Mouse (Mus musculus) testis, postnatal 14 days (tissue): Measurements from ENCODE around the gene Zfp663.

Experiments used
- DNase-seq: peaks from one replicate; pipeline ENCODE4 v3.0.0; 2021; ENCODE audit warnings: low spot score

Gene Zfp663

DNA sequence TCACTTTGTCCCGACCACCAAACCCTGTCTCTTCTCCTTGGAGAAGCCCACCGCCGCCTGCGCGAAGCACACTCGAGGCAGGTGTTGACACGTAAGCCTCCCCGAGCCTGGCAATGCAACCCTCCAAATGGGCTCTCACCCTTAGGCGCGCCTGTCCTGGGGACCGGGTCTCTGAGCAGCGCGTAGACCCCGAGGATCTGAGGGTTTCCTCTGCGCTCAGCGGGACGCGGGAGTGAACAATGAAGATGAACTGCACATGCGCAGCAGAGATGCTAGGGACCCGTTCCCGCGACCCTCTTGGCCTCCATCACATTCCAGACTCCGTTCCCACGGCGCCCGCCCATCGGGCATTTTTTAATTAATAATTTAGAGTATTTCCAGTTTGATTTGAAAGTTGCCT, at the start of gene Zfp663:
TSS of gene Zfp663 (minus strand) at position 234 of the 400 bp plus-strand sequence.
- no peak for DNase-seq

DNA sequence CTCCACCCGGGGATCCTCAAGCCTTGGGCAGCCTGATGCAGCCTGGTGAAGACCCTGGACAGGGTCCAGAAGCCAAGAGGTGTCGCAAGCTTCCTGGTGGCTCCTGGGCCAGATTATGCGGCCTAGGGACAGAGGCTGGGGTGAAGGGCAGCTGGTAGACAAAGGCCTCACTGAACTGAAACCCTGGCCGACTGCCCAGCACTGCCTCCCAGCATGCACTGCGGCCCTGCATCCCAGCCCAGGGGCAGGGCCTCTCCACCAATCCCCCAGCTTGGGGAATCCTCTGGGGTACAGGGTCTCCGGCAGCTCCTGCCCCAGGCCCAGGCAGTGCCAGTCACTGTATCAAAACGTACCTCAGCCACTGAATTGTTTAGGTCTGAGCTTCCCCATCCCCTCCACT, 48.8 kb upstream of the Zfp663 start:
- peak; percentile 74 for DNase-seq

DNA sequence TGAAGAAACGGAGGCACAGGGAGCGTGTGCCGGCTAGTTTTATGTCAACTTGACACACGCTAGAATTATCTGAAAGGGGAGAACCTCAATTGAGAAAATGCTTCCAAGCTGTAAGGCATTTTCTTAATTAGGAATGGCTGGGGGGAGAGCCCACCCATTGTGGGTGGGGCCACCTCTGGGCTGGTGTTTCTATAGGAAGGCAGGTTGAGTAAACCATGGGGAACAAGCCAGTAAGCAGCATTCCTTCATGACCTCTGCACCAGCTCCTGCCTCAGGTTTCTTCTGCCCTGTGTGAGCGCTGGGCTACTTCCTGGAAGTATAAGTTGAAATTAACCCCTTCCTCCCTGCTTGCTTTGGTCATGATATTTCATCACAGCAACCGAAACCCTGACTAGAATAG, 47.3 kb upstream of the Zfp663 start:
- DNase-seq = no peak

DNA sequence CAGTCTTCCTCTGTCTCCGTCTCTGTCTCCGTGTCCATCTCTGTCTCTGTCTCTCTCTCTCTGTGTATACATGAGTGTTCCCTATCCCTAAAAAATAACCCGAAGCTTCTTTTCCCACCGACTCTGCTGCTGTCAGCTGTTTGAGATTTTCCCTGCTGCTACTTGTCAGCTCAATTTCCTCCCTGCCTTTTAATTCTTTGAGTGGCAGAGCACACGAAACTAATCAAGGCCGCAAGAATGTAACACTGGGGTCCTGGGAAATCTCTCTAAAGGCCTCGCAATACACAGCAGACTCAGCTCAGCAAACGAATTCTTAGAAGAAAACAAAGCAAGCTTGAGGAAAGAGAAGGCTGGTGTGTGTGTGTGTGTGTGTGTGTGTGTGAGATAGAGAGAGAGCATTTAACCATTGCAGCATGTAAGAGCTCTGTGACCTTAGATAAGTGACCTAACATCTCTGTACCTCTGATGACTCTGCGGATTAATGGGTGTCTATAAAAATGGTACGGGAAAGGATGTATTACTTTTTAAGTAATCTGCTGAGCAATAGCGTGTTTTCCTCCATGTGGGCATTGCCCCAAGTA, 46.7 kb upstream of the Zfp663 start:
- no peak for DNase-seq

DNA sequence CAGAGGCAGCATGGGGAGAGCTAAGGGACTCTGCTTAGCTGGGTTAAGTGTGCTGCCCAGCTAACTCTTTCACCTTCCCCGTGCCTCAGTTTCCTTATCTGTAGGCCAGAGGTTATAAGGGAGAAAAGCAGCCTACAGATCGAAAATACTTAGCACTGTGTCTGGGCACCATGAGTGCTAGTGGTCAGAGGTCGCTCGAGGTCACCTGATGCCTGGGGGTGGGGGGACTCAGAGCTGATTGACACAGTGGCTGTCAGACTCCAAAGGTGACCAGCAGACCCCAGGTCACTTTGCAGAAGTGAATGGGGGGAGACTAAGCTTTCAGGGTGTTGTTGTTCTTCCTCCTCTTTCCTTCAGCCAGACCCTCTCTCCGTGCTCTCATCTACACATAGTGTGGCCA, 45.8 kb upstream of the Zfp663 start:
- no peak for DNase-seq

DNA sequence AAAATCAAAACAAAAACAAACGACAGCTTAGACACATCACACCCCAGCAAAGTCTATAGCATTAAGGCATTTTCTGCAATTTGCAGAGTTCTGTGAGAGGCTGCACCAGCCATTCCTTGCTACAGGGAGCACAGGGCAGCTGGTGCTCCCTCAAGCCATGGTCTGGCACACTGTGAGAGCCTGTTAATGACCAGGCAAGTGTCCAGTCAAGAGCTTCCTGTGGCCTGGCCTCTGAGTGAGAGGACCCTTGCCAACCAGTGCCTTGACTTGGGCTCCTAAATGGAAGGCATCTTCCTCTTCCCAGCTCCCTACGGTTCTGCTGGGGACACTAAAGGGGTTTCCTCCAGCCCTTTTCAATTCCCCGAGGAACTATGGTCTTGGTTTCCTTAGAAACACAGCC, 45.4 kb upstream of the Zfp663 start:
- no peak for DNase-seq

DNA sequence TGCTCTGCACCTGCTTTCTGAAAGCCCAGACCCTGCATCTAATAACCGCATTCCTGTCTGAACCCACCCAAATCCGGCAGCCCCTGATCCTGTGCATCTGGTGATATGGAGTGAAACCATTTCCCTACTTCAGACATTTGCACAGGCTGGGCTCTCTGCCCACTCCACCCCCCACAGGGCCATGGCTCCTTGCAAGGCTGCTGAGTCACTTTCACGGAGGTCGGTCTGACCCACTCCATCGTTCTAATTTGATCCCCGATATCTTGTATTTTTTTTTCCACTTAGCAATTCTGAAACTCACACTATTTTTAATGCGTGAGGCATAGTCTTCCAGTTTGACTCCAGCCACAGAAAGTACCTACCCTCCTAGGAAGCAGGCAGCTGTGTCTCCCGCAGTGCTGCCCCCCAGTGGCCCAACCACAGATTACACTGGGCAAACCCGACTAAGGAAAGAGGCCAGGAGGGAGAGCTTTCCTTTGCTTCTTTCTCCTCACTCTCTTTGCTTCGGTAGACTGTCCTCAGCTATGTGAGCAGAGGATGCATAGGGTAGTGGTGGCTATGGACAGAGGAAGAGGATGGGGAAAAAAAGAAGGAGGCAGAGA, 39.3 kb upstream of the Zfp663 start:
- DNase-seq = peak; percentile 55

DNA sequence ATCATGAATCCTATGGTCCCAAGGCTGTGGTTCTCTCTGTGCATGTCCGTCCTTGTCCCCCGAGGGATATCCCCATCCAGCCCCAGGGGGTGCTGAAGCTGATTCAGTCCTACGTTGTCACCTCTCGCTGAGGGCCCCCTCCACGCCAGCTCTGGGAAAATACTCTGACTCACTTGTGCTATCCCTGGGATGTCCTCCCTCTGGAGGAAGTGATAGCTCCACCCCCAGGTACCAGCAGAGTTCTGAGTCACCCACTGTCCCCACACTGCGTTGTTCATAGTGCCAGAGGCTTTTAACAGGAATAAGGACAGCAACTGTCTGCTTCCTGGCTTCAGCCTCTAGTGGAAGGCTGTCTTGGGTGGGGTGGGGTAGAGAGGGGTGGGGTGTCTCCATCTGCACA, 36.8 kb upstream of the Zfp663 start:
- no peak for DNase-seq

DNA sequence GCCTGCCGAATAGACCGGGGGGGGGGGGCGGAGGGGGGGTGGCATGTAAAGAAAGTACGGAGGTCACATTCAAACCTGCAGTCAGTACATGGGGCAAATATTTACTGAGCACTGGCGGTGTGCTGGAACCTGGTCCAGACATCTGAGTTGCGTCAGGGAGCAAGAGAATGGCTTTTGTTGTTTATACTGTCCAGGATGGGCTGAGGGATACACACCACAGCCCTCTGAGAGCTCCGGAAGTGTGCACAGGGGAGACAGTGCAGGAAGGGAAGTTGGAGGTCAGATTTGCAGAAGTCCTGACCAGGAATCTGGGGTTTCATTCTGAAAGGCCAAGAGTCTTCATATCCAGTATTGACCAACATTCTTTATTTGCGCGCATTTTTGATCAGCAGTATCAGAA, 36.4 kb upstream of the Zfp663 start:
- DNase-seq = no peak

DNA sequence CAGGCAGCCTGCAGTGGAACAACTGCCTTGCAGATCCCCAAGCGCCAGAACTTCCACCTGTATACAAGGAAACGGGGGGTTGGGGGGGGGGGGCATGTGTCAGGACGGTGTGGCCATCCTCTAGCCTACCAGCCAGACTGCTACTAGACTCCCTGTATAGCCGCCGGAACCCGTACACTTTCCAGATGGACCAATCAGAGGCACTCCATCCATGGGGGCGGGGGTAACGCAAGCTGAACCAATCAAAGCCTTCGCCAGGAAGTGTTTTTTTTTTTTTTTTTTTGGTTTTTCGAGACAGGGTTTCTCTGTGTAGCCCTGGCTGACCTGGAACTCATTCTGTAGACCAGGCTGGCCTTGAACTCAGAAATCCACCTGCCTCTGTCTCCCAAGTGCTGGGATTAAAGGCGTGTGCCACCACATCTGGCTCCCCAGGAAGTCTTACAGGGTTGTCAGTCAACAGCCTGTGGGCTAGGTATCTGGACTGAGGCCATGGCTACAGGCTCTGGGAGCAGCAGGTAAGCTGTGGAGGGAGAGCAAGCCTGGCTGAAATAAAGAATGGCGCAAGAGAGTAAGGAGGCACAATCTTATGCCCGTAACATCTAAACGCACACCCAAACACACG, 29.7 kb upstream of the Zfp663 start:
- DNase-seq = no peak

DNA sequence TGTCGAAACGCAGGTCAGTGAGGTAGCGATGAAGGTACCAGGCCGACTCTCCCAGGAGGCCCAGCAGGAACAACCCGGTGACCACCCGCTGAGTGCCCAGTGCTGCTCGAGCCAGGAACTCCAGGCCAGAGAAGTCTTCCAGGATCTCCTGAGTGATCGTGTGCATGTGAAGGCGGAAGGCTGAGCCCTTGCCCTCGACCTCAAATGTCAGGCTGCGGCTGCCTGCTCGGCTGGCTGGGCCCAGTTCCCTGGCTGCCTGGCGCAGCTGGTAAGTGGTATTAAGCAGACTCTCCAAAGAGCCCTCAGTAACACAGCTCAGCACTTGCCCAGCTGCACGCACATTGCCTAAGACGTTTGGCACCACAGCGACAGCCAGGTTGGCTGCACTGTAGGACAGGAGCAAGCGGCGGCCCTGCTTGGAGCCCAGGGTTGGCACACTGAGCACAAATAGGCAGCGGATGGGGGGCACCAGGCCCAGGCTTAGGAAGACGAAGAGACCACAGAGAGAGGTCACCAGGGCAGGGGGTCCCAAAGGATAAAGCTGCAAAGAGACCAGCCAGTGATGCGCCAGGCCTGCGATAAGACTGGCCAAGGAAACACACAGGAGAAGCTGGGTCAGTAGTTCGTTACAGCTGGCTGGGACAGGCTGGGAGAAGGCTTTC, 29.1 kb upstream of the Zfp663 start:
- DNase-seq = no peak

DNA sequence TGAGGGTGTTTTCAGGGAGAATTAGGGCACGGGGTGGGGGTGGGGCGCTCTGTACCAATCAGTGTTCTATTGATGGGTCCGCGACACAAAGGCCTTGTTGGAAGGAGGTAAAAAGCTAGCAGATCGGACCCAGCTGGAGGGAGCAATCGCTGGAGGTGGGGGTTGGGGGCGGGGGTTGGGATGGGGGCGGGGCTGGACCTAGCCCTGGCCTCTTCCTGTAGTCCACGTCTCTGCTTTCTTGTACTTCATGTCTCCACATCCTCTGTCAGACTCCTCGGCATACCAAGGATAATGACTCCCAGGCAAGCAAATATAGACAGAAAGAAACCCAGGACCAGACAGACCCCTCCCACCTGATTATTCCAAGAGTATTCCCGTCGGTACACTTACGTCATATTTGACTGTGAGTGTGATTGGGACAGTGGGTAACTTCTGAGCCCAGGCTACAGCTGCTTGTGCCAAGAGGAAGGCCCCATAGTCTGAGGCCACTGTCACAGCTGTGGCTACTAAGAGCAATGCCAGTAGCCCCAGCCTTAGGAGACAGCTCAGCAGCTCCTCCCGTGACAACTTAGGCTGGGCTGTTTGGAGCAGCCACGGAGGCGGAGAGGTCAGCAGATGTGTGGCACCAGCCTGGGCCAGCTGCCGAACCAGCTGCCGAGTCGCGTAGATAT, 28.4 kb upstream of the Zfp663 start:
- DNase-seq = no peak

DNA sequence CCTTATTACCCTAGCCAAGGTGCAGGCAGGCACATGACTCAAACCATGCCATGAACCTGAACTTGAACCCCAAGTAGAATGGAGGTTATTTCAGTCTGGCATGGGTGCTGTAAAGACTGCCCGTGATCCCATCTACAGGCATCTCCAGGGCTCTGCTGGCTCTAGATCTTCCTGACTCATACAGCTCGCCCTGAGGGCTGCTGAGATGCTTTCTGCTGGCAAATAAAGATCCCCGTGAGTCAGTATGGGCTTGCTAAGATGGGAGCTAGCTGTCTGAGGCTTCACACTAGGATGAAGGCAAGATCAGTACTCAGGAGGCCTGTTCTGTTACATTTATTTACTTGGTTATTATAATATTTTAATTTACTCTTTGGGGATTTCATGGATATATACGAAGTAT, 23.6 kb upstream of the Zfp663 start:
- no peak for DNase-seq

DNA sequence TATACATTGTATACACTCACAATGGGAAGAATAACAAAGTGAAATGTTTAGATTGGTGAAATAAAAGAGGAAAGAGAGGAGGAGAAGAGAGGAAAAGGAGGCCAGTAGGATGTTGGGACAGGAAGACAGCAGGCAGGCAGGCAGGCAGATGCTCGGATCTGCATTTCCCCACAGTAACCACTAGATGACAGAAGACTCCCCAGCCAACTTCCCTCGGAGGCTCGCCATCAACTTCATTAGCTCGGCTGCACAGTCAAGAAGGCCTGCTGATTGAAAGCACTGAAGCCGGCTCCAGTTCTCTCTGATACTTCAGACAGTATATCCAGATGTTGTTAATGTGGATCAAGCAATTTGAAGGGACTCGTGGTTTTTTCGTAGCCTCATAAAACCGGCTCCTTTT, 23.0 kb upstream of the Zfp663 start:
- no peak for DNase-seq

DNA sequence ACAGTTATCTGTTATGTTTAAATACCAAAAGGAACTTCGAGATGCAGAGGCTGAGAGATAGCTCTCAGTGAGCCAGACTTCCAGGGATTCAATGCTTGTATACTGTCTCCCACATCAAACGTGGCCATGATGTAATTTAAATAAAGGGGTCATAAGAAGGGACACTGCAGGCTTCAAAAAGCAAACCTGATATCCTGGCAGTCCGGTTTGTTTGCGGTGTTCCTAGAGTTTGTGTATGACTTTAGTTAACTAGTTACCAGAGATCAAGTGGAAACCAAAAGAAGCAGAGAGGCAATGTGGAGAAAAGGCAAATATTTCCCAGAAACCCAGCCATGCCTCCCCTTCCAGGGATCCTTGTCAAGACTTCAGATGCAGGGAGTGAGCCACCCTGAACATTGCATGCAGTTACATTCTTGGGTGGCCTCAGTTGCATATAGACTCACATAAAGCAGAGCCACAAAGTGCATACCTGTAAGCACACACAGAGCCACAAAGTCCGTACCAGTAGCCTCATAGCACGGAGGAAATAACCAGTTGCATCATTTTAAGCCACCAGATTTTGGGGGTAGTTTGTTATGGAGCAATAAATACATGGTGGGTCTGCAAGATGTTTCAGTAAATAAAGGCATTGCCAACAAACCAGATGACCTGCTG, 20.9 kb upstream of the Zfp663 start:
- no peak for DNase-seq

DNA sequence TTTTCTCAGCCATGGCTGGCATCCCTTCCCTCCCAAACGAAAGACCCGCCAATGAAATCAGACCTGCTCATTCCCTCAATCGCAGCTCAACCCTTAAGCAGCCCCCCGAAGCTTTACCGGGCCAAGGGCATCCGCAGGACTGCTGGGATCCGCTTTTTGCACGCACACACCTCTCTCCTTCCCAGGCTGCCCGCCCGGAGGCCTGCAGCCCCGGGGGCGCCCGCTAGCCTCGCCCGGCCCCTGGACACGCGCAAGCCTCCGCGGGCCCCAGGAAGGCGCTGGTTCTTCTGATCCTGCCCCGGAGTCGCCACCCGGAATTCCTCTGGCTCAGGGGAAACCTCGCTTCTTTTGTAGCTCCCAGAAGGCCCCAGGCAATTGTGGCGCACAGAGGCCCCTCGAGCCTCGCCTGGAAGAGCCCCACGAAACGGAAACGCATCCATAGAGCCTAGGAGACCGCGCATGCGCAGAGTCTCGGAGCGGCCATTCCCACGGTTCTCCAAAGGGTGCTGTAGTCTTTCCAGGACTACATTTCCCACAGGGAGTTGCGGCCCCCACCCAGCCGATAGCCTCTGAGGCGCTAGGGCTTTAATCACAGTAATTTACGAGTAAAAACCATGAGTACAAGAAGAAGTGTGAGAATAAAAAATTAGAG, 19.4 kb upstream of the Zfp663 start, which contains the start of gene Zfp334:
TSS of gene Zfp334 (minus strand) at position 416 of the 652 bp plus-strand sequence.
- peak; percentile 96 for DNase-seq

DNA sequence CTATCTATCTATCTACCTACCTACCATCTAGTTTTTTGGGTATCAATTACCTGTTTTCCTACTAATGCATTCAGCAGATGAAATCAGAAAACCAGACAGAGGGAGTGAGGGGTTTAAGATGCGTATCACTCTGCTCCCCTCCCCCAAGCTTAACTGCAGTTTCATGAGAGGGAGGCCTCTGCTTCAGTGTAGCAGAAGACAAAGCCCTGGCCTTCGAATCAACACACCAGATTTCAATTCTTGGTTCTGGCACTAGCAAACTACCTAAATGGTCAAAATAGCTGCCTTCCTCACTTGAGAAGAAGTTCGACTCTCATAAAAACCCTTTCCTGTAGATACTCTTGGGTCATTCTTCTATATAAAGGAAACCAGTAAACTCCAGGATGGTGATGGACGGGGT, 18.8 kb upstream of the Zfp663 start:
- no peak for DNase-seq

DNA sequence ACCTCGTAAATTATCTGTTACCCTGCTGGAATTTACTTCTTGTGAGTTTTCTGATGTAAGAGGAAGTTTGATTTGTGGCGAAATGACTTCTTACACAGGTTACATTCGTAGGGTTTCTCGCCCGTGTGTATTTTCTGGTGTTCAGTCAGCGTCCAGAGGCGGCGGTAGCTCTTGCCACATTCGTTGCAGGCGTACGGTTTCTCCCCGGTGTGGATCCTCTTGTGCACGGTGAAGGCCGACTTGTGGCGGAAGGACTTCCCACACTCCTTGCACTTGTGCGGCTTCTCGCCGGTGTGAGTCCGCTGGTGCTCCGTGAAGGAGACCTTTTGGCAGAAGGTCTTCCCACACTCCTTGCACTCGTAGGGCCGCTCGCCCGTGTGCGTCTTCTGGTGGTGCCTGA, 11.5 kb upstream of the Zfp663 start:
- no peak for DNase-seq

DNA sequence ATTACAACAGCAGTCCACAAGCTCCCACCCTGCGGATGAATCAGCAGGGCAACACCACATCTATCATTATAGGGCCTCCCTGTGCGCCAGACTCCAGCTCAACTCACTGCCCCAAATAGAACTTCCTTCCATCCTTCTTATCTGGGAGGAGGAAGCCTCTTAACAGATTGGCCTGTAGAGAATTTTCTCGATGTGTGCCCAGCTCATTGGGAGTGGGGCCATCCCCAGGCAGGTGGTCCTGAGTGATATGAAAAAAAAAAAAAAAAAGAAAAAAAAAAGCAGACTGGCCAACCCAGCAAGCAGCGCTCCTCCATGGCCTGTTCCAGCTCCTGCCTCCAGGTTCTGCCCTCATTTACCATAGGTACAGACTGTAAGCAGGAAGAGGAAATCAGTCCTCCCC, 7.5 kb upstream of the Zfp663 start:
- no peak for DNase-seq

DNA sequence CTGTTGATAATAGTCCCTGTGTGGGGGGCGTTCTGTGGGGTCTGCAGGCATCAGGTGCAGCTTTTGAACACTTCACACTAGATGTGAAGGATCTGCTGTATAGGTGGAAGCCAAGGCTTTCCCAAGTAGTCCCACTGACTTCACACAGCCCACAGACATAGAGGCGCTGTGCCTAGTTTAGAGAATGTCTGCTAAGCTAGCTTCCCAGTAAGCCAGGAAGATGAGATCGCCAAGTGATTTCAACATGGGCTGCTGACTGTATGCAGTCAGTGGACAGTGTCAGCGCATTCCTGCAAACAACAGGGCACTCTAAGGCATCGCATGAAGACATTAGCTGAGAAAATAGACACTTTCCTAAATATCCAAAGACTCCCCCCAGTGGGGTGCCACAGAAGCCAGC, 6.9 kb upstream of the Zfp663 start:
- DNase-seq = no peak

DNA sequence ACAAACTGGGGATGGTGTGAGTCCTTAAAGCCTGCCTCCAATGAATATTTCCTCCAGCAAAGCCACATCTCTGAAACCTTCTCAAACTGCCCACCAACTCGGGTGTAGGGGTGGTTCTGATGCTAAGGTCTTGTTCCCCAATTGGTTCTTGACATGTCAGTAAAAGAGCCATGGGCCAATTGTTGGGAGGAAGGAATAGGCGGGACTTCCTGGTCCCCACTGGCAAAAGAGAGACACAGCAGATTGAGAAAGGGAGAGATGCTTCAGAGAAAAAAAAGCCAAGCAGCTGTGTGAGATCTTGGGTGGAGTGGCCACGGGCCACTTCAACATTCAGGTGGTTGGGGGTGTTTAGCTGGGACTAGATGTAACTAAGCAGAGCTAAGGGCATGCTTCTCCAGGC, 2.5 kb upstream of the Zfp663 start:
- no peak for DNase-seq

DNA sequence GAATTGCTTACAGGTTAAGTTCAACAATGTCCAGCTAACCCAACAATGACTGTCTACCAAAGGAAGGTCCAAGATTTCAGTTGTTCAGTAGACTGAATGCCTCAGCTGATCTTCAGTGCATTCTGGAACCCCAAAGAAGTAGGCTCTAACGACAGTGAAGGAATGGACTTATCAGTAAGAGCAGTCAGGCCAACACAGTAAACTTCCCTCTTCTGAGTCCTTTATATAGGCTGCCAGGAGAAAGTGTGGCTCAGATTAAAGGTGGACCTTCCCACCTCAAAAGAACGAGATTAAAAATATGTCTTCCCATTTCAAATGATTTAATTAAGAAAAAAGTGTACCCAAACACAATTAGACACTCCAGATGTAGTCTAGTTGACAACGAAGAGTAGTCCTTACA, 1.8 kb upstream of the Zfp663 start:
- DNase-seq = no peak
